Mouse (Mus musculus) liver, postnatal 0 days (tissue): Measurements from ENCODE around the gene Scaf1. TPM values are rescaled to one million over a fixed set of nuclear protein-coding genes. Genes with fewer than 3 reads are reported as not detected.
A peak's percentile ranks its signal among the peaks of the same experiment; 100 is the strongest.

Source experiments
- ATAC-seq: fragments of 200-750 bp; cut with Nextera tagmentation; 2 replicates; pipeline ENCODE4 v1.8.0; 2017; ENCODE audit warnings: mild to moderate bottlenecking, moderate library complexity
- DNase-seq: peaks from one replicate; pipeline ENCODE4 v3.0.0-alpha.2; 2016
- H3K27ac ChIP-seq: fragments of 300-500 bp; sonication (generic); 2 replicates; pipeline ENCODE4 v1.5.1; 2014; ENCODE audit warnings: antibody characterized with exemption, moderate library complexity, mild to moderate bottlenecking, low read depth
- H3K27me3 ChIP-seq: fragments of 300-500 bp; sonication (generic); 2 replicates; pipeline ENCODE4 v1.6.1; 2014; ENCODE audit warnings: low read length, control low read depth, mixed read lengths; ENCODE audit not compliant: insufficient read depth
- H3K36me3 ChIP-seq: fragments of 300-500 bp; sonication (generic); replicated peaks from 2 replicates; pipeline ENCODE4 v1.6.1; 2014; ENCODE audit warnings: mild to moderate bottlenecking, control low read depth, low read length, moderate library complexity, mixed read lengths; ENCODE audit not compliant: insufficient read depth
- H3K4me1 ChIP-seq: fragments of 300-500 bp; sonication (generic); 2 replicates; pipeline ENCODE4 v1.6.1; 2014; ENCODE audit warnings: antibody characterized with exemption, mild to moderate bottlenecking, control low read depth; ENCODE audit not compliant: insufficient read depth
- H3K4me2 ChIP-seq: fragments of 300-500 bp; sonication (generic); 2 replicates; pipeline ENCODE4 v1.6.1; 2014; ENCODE audit warnings: low read depth, mild to moderate bottlenecking, low read length, moderate library complexity, mixed read lengths
- H3K4me3 ChIP-seq: fragments of 300-500 bp; sonication (generic); 2 replicates; pipeline ENCODE4 v1.5.1; 2014; ENCODE audit warnings: low read depth, low read length
- H3K9ac ChIP-seq: fragments of 300-500 bp; sonication (generic); replicated peaks from 2 replicates; pipeline ENCODE4 v1.6.1; 2014; ENCODE audit warnings: mild to moderate bottlenecking, moderate library complexity
- H3K9me3 ChIP-seq: fragments of 300-500 bp; sonication (generic); 2 replicates; pipeline ENCODE4 v1.6.1; 2016; ENCODE audit warnings: mild to moderate bottlenecking, control low read depth, low read length, mixed read lengths
- CTCF ChIP-seq: sonication (generic); IDR thresholded peaks from 2 replicates; pipeline ENCODE4 v1.5.1; 2016; ENCODE audit warnings: antibody characterized with exemption, low read depth
- EP300 ChIP-seq: IDR thresholded peaks from 2 replicates; pipeline ENCODE4 v1.6.1; 2016; ENCODE audit warnings: antibody characterized with exemption, low read depth, mild to moderate bottlenecking
- WGBS: fragments of 180-500 bp; shearing (Covaris S2); extraction: QIAGEN DNeasy Blood & Tissue Kit; methylation state at CpG from one replicate; pipeline ENCODE4 v1.1.7; 2014; ENCODE audit not compliant: insufficient replicate concordance; 5-methylcytosine and 5-hydroxymethylcytosine counted together
- polyA plus RNA-seq: library from polyadenylated mRNA; unstranded; fragments of >200 nt; fragmentation: Nextera tagmentation; extraction: Ambion mirVana; gene quantifications from 2 replicates; pipeline ENCODE4 v1.2.1, GENCODE M21; 2015

The Scaf1 gene
- polyA plus RNA-seq, 1 experiment from 2014 or later, result 8.1 TPM

- Histone ChIP-seq H3K9me3 (no peaks in the 10 kb centered on the region), H3K27ac (peak within 1 kb of the TSS; percentile 98), H3K9ac (peak within 1 kb of the TSS; percentile 85), H3K4me2 (peak within 1 kb of the TSS; percentile 99), H3K4me3 (peak within 1 kb of the TSS; percentile 93), H3K4me1 (peaks cover 19% of the 10 kb centered on the region), H3K36me3 (peaks cover 13% of the 10 kb centered on the region), H3K27me3 (no peaks in the 10 kb centered on the region)
- peak; percentile 89 for DNase-seq
- under 1% methylated on average over 36 of the region's 36 CpGs for WGBS
- peak; percentile 86 for ATAC-seq
- TF ChIP-seq CTCF (peak; percentile 37), EP300 (peak; percentile 70)
Observed at GRCm38 (mm10) chr7:45017242-45018061, 1.3 kb upstream of the Scaf1 start, which contains the start of gene Rras. TSS of gene Rras (plus strand) at chr7:45017961.

DNA sequence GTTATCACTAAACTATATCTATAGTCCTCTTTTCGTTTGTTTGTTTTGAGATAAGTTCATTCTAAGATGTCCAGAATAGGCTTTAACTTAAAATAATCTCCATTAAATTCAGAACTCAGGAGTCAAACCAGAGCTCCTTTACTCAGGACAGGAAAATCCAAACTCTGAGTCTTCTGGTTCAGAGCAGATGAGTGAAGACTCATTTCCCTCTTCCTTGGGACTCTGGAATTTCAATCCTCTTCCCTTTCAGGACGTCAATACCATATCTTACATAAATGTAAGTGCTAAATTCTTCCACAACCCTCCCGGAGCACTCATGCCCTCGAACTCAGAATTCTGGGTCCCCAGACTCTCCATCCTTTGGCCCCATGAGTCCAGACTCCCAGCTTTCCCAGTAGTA is 598 bp upstream of the Scaf1 start:
- H3K4me1 ChIP-seq, result peaks cover 19% of the 10 kb centered on the region
- no peaks in the 10 kb centered on the region for H3K27me3 ChIP-seq
- DNase-seq (no peak), ATAC-seq (no peak)
- peak overlapping the region; percentile 93 for H3K4me3 ChIP-seq
- peak overlapping the region; percentile 85 for H3K9ac ChIP-seq
- TF ChIP-seq EP300, result no peak
- TF ChIP-seq CTCF, result no peak
- peak overlapping the region; percentile 98 for H3K27ac ChIP-seq
- peak overlapping the region; percentile 99 for H3K4me2 ChIP-seq
- peaks cover 20% of the 10 kb centered on the region for H3K36me3 ChIP-seq
- WGBS, result 2% methylated on average over 4 of the region's 4 CpGs
- H3K9me3 ChIP-seq, result no peaks in the 10 kb centered on the region

DNA sequence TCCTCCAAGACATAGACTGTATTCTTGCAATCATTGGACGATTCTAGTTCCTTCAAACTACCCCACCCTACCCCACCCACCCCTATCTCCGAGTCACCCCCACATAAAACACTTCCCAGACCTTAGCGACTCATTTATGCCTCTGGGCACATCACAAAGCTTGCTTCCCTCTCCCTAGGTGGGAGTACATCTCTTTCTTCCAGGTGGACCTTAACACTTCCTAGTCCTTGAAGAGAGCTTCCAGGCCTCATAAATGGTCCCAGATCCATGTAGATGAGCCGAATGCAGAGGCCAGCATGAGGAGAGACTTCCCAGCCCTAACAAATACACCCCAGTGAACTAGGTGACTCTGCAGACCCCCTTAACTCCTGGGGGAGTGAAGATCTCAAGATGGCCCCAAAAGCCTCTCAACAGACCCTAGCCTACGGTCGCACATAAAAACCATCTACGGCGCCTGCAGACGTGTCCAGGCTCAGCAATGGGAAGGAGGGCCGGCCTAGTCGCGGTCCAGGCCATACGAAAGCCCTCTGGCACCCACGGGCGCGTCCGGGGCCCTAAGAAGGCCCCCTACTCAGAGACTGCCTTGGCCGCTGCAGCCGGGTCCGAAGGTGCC is 713 bp downstream of the Scaf1 start:
- peaks cover 30% of the 10 kb centered on the region for H3K36me3 ChIP-seq
- WGBS, result under 1% methylated on average over 20 of the region's 20 CpGs
- no peaks in the 10 kb centered on the region for H3K9me3 ChIP-seq
- peak overlapping the region; percentile 96 for H3K9ac ChIP-seq
- H3K27ac ChIP-seq, result peak overlapping the region; percentile 98
- ATAC-seq (no peak), DNase-seq (no peak)
- peak overlapping the region; percentile 93 for H3K4me3 ChIP-seq
- TF ChIP-seq EP300, result no peak
- no peak for TF ChIP-seq CTCF
- H3K4me1 ChIP-seq, result peaks cover 19% of the 10 kb centered on the region
- H3K4me2 ChIP-seq, result peak overlapping the region; percentile 68
- H3K27me3 ChIP-seq, result no peaks in the 10 kb centered on the region

GRCm38 (mm10) chr7:45014096-45014451 is 2.1 kb downstream of the Scaf1 start:
- WGBS, result 95% methylated on average over 3 of the region's 3 CpGs

DNA sequence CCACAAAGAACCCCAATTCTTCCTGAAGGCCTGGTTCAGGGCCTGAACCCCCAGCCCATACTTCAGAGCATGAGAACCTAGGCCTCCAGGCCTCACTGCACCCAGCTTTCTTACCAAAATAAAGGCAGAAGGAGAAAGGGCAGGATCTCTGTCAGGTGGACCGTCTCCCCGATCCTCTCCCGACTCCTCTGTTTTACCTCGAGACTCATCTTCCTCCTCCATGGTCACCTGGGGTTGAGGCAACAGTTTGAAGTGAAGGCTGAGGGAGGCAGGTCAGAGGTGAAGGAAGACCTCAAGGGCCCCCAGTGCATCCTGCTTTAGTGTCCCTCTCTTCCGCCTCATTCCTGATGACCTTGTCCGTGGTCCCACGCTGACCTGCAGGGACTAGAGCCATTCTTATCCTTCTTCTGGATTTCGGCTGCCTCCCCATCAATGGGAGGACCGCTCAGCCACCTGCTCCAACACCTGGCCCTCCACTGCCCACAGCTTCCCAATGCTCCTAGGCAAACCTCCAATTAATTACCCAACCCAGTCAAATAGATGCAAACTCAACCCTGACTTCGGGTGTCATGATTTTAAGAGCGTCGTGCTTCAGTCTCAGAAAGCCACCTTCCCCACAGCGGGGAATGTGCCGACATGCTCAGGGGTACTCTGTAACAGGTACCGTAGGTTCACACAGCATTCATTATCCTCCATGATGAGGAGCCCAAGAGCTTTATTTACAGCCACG is 2.6 kb downstream of the Scaf1 start:
- WGBS, result 93% methylated on average over 16 of the region's 16 CpGs

More at GRCm38 (mm10) chr7:45014096-45014451, 2.1 kb downstream of the Scaf1 start:
- TF ChIP-seq EP300 (no peak), CTCF (no peak)
- peaks cover 19% of the 10 kb centered on the region for H3K4me1 ChIP-seq
- 0 out of 2 replicates have a peak overlapping the region, but pooled peaks have one; percentile 25 for H3K27ac ChIP-seq
- H3K9ac ChIP-seq, result no peak overlapping the region
- H3K4me2 ChIP-seq, result no peak overlapping the region
- no peaks in the 10 kb centered on the region for H3K9me3 ChIP-seq
- no peaks in the 10 kb centered on the region for H3K27me3 ChIP-seq
- DNase-seq, result no peak
- no peak for ATAC-seq
- H3K4me3 ChIP-seq, result no peak overlapping the region
- H3K36me3 ChIP-seq, result peaks cover 39% of the 10 kb centered on the region

DNA sequence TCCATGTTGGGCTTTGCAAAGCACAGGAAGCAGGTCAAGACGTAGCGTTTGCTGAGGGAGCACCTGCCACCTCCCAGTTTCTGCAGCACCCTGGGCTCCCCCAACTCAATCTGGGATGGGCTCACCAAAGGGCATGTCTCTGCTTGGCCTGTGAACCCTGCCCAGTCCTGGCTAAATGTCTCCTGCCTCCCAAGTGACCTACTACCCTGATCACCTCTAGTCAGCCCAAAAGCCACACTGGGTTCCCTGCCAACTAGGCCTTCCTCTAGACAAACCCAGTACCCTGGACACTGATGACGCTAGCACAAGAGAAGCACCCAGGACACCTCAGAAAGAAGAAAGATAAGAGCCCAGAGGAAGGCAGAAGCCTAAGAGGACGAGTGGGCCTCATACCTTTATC is 3.3 kb downstream of the Scaf1 start:
- no peak for DNase-seq
- Histone ChIP-seq H3K4me2 (no peak overlapping the region), H3K4me1 (peaks cover 14% of the 10 kb centered on the region), H3K9ac (no peak overlapping the region), H3K27ac (no peak overlapping the region), H3K27me3 (no peaks in the 10 kb centered on the region), H3K9me3 (no peaks in the 10 kb centered on the region), H3K4me3 (no peak overlapping the region), H3K36me3 (peaks cover 51% of the 10 kb centered on the region)
- ATAC-seq, result no peak
- TF ChIP-seq CTCF (no peak), EP300 (no peak)
- 75% methylated on average over 4 of the region's 4 CpGs for WGBS

More for the DNA sequence above, 2.6 kb downstream of the Scaf1 start:
- TF ChIP-seq CTCF (no peak), EP300 (no peak)
- no peak overlapping the region for H3K4me3 ChIP-seq
- peaks cover 44% of the 10 kb centered on the region for H3K36me3 ChIP-seq
- H3K9ac ChIP-seq, result 0 out of 2 replicates have a peak overlapping the region, but pooled peaks have one; percentile 7
- H3K4me1 ChIP-seq, result peaks cover 19% of the 10 kb centered on the region
- DNase-seq (no peak), ATAC-seq (no peak)
- no peak overlapping the region for H3K4me2 ChIP-seq
- H3K27me3 ChIP-seq, result no peaks in the 10 kb centered on the region
- no peaks in the 10 kb centered on the region for H3K9me3 ChIP-seq
- no peak overlapping the region for H3K27ac ChIP-seq
